Mouse (Mus musculus) intestine, embryonic 16.5 days (tissue): Measurements from ENCODE around the gene Camta1. TPM values are rescaled to one million over a fixed set of nuclear protein-coding genes. Genes with fewer than 3 reads are reported as not detected.

Experiments
- ATAC-seq: fragments of 200-750 bp; cut with Nextera tagmentation; 2 replicates; pipeline ENCODE4 v1.8.0; 2017; ENCODE audit warnings: moderate TSS enrichment, moderate library complexity
- H3K27ac ChIP-seq: fragments of 300-500 bp; sonication (generic); 2 replicates; pipeline ENCODE4 v1.5.1; 2014; ENCODE audit warnings: mild to moderate bottlenecking, low read length
- H3K27me3 ChIP-seq: fragments of 300-500 bp; sonication (generic); replicated peaks from 2 replicates; pipeline ENCODE4 v1.6.1; 2014; ENCODE audit warnings: low read length, control low read depth, mixed read lengths; ENCODE audit not compliant: control insufficient read depth, insufficient read depth
- H3K36me3 ChIP-seq: fragments of 300-500 bp; sonication (generic); 2 replicates; pipeline ENCODE4 v1.6.1; 2014; ENCODE audit warnings: low read length, control low read depth; ENCODE audit not compliant: control insufficient read depth, insufficient read depth
- H3K4me1 ChIP-seq: fragments of 300-500 bp; sonication (generic); 2 replicates; pipeline ENCODE4 v1.6.1; 2014; ENCODE audit warnings: low read length, control low read depth, mixed read lengths; ENCODE audit not compliant: control insufficient read depth, insufficient read depth
- H3K4me2 ChIP-seq: fragments of 300-500 bp; sonication (generic); 2 replicates; pipeline ENCODE4 v1.6.1; 2014; ENCODE audit warnings: low read depth, low read length, control low read depth
- H3K4me3 ChIP-seq: fragments of 300-500 bp; sonication (generic); 2 replicates; pipeline ENCODE4 v1.5.1; 2014; ENCODE audit warnings: mild to moderate bottlenecking, low read length
- H3K9ac ChIP-seq: fragments of 300-500 bp; sonication (generic); 2 replicates; pipeline ENCODE4 v1.6.1; 2014; ENCODE audit warnings: low read depth, low read length
- H3K9me3 ChIP-seq: fragments of 300-500 bp; sonication (generic); 2 replicates; pipeline ENCODE4 v1.6.1; 2016; ENCODE audit warnings: low read length, control low read depth; ENCODE audit not compliant: control insufficient read depth
- WGBS: fragments of 180-500 bp; shearing (Covaris S2); extraction: QIAGEN DNeasy Blood & Tissue Kit; methylation state at CpG from one replicate; pipeline ENCODE4 v1.1.7; 2014; 5-methylcytosine and 5-hydroxymethylcytosine counted together
- polyA plus RNA-seq: library from polyadenylated mRNA; unstranded; fragments of >200 nt; fragmentation: Nextera tagmentation; extraction: Ambion mirVana; gene quantifications from 2 replicates; pipeline ENCODE4 v1.2.1, GENCODE M21; 2015

The Camta1 gene
- polyA plus RNA-seq, 1 experiment from 2014 or later = 69.1 TPM

DNA sequence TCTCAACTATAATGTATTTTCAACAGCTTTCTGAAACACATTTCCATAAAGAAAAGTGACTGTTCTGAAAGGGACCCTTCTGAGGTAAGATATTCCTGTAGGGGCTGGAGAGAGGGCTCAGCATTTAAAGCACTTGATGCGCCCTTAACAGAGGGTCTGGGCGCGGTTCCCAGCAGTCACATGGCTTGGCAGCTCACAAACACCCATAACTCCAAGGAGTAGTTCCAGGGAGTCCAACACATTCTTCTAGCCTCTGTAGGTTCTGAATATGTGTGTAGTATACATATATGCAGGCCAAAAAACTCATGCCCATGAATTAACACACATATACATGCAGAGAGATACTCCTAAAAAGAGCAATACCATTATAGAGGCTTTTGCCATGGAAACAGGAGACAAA lies 333.9 kb downstream of the Camta1 start:
- no peak for ATAC-seq
- WGBS = 82% methylated on average over 3 of the region's 3 CpGs
- Histone ChIP-seq H3K9me3 (no peaks in the 10 kb centered on the region), H3K4me1 (no peaks in the 10 kb centered on the region), H3K27me3 (no peaks in the 10 kb centered on the region), H3K36me3 (no peaks in the 10 kb centered on the region), H3K4me3 (no peak overlapping the region), H3K9ac (no peak overlapping the region), H3K27ac (no peak overlapping the region), H3K4me2 (no peak overlapping the region)

DNA sequence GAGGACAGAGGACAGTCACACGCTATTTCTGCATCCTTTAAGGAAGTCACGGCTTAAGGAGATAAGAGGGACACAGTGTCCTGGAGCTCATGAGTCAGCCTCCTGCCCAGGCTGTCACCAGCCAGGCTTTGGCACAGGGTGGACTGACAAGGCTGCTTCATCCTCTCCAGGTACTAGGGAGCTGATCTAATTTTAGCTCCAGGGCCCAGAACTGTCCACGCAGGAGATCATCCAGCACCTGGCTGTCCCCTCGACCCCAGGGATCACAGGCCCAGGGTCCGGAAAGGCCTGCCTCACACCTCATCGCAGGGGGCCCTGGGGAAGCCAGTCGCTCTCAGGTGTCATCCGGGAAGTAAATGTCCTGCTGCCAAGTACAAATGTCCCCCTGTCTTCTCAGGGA lies 341.6 kb downstream of the Camta1 start:
- no peak for ATAC-seq
- Histone ChIP-seq H3K4me3 (no peak overlapping the region), H3K27ac (no peak overlapping the region), H3K27me3 (no peaks in the 10 kb centered on the region), H3K4me2 (no peak overlapping the region), H3K36me3 (no peaks in the 10 kb centered on the region), H3K9ac (no peak overlapping the region), H3K9me3 (no peaks in the 10 kb centered on the region), H3K4me1 (no peaks in the 10 kb centered on the region; the same call in 1 of the 2 replicates)
- 34% methylated on average over 8 of the region's 8 CpGs for WGBS

GRCm38 (mm10) chr4:151519011-151519410 lies 342.7 kb downstream of the Camta1 start:
- no peaks in the 10 kb centered on the region for H3K9me3 ChIP-seq
- WGBS = 56% methylated on average over 7 of the region's 7 CpGs
- H3K4me3 ChIP-seq = no peak overlapping the region
- no peaks in the 10 kb centered on the region for H3K36me3 ChIP-seq
- no peaks in the 10 kb centered on the region; the same call in 1 of the 2 replicates for H3K4me1 ChIP-seq
- no peaks in the 10 kb centered on the region for H3K27me3 ChIP-seq
- no peak overlapping the region for H3K4me2 ChIP-seq
- no peak overlapping the region for H3K27ac ChIP-seq
- no peak overlapping the region for H3K9ac ChIP-seq
- ATAC-seq = no peak

DNA sequence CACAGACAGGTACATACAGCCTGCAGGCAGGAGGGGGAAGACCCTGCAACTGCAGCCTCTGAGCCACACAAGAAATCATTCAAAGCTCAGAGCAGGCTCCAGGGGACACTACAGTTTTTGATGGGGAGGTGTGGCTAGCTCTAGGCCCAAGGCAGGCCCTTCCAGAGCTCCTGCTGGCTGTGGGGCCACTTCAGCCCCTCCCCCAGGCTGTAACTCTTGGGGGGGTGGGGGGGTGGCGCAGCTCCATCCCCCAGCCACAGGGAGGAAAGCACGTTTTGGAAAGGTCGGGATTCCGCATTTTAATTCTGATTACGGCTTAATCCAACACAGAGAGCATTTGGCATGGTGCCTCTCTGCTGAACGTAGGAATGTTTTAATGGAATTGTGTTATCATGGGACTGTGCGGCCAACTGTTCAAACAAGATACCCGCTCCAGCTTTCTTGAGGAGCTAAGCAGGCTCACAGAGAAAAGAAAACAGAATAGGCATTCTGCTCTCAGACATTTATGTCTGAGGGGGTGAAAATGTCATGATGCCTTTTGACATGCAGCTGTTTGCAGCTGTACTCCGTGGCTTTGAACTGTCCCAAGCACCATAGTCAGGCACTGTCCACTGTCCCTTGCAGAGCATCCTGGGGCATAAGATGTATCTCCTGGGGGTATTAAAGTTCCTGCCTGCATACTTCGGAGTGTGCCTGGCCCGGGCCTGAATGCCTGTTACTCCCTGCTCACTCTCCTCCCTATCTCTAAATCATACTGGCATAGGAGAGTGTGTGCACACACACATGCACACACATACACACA lies 344.5 kb downstream of the Camta1 start:
- no peaks in the 10 kb centered on the region for H3K36me3 ChIP-seq
- H3K4me3 ChIP-seq = no peak overlapping the region
- no peak overlapping the region for H3K27ac ChIP-seq
- peak; percentile 36; the same call in 1 of the 2 replicates for ATAC-seq
- H3K4me2 ChIP-seq = no peak overlapping the region
- H3K9ac ChIP-seq = no peak overlapping the region
- H3K9me3 ChIP-seq = no peaks in the 10 kb centered on the region
- H3K27me3 ChIP-seq = no peaks in the 10 kb centered on the region
- WGBS = 26% methylated on average over 11 of the region's 11 CpGs
- no peaks in the 10 kb centered on the region; the same call in 1 of the 2 replicates for H3K4me1 ChIP-seq

DNA sequence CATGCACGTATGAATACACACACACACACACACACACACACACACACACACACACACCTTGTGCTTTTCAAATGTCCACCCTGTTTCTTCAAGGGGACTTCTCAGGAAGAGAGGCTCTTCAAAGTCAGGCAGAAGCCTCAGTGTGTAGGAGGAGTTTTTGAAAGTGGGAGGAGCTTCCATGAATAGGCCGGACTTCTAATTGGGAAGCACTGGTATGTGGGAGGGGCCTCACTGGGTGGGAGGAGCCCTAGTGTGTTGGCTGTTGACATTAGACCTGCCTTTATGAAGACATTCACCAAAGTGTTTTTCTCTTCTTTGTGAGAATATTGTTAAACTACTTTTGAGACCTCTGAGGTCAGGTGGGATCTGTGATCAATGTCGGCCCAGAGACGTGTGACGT lies 346.4 kb downstream of the Camta1 start:
- H3K4me2 ChIP-seq = no peak overlapping the region
- H3K9me3 ChIP-seq = 0 out of 2 replicates have a peak, but pooled peaks cover 3% of the 10 kb centered on the region
- H3K9ac ChIP-seq = no peak overlapping the region
- whole genome bisulfite sequencing = 92% methylated on average over 5 of the region's 5 CpGs
- ATAC-seq = no peak
- H3K4me3 ChIP-seq = no peak overlapping the region
- no peak overlapping the region for H3K27ac ChIP-seq
- no peaks in the 10 kb centered on the region; the same call in 1 of the 2 replicates for H3K4me1 ChIP-seq
- no peaks in the 10 kb centered on the region for H3K36me3 ChIP-seq
- no peaks in the 10 kb centered on the region for H3K27me3 ChIP-seq

GRCm38 (mm10) chr4:151511092-151511491 lies 350.6 kb downstream of the Camta1 start:
- Histone ChIP-seq H3K9me3 (0 out of 2 replicates have a peak, but pooled peaks cover 3% of the 10 kb centered on the region), H3K27ac (no peak overlapping the region), H3K4me1 (no peaks in the 10 kb centered on the region), H3K4me3 (no peak overlapping the region), H3K36me3 (no peaks in the 10 kb centered on the region), H3K27me3 (no peaks in the 10 kb centered on the region), H3K9ac (no peak overlapping the region), H3K4me2 (no peak overlapping the region)
- ATAC-seq = no peak
- WGBS = 89% methylated on average over 4 of the region's 4 CpGs

GRCm38 (mm10) chr4:151510417-151510816 lies 351.3 kb downstream of the Camta1 start:
- Histone ChIP-seq H3K4me2 (no peak overlapping the region), H3K27me3 (no peaks in the 10 kb centered on the region), H3K36me3 (no peaks in the 10 kb centered on the region), H3K4me1 (no peaks in the 10 kb centered on the region), H3K27ac (no peak overlapping the region), H3K9me3 (0 out of 2 replicates have a peak, but pooled peaks cover 3% of the 10 kb centered on the region), H3K9ac (no peak overlapping the region), H3K4me3 (no peak overlapping the region)
- no peak for ATAC-seq
- 62% methylated on average over 4 of the region's 4 CpGs for WGBS

DNA sequence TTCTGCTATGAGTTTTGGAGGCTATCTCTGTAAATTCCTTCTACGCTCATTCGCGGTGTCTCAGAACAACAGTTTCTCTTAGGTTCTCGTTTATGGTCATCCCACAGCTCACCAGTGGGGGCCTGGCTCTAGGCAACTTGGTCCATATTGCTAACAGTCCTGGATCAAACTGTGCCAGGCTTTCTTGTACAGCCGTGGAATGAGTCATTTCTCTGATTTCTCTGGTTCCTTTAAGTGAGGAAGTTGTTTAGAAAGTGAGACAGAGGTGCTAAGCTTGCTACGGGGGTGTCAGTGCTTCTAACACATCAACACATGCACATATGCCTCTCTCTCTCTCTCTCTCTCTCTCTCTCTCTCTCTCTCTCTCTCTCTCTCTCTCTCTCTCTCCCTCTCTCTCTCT lies 355.0 kb downstream of the Camta1 start:
- no peak overlapping the region for H3K4me3 ChIP-seq
- H3K4me2 ChIP-seq = no peak overlapping the region
- H3K9ac ChIP-seq = no peak overlapping the region
- no peaks in the 10 kb centered on the region for H3K36me3 ChIP-seq
- peaks cover 3% of the 10 kb centered on the region; the same call in 1 of the 2 replicates for H3K9me3 ChIP-seq
- no peaks in the 10 kb centered on the region for H3K4me1 ChIP-seq
- no peaks in the 10 kb centered on the region for H3K27me3 ChIP-seq
- no peak overlapping the region for H3K27ac ChIP-seq
- 68% methylated on average over 6 of the region's 6 CpGs for WGBS
- ATAC-seq = no peak

GRCm38 (mm10) chr4:151498481-151499276 lies 363.0 kb downstream of the Camta1 start:
- Histone ChIP-seq H3K4me1 (peaks cover 2% of the 10 kb centered on the region; the same call in 1 of the 2 replicates), H3K9me3 (peaks cover 3% of the 10 kb centered on the region; the same call in 1 of the 2 replicates)

More at GRCm38 (mm10) chr4:151498481-151499276, 363.0 kb downstream of the Camta1 start:
- 73% methylated on average over 5 of the region's 5 CpGs for whole genome bisulfite sequencing
- H3K4me2 ChIP-seq = no peak overlapping the region
- ATAC-seq = no peak
- H3K27me3 ChIP-seq = no peaks in the 10 kb centered on the region
- H3K4me3 ChIP-seq = no peak overlapping the region
- no peak overlapping the region for H3K27ac ChIP-seq
- no peaks in the 10 kb centered on the region for H3K36me3 ChIP-seq
- no peak overlapping the region for H3K9ac ChIP-seq
